Mouse (Mus musculus) CH12.LX (cell line): ENCODE results near the gene Zfp61. TPM values are rescaled to one million over a fixed set of nuclear protein-coding genes. Genes with fewer than 3 reads are reported as not detected.
A peak's percentile ranks its signal among the peaks of the same experiment; 100 is the strongest.

Source experiments
- DNase-seq: peaks from one replicate; pipeline ENCODE4 v3.0.0-alpha.2; 2013; ENCODE audit errors: extremely low read depth
- H3K27ac ChIP-seq: 2 replicates; pipeline ENCODE4 v1.5.1; 2012; ENCODE audit warnings: low read depth, mild to moderate bottlenecking, control low read depth, moderate library complexity; ENCODE audit not compliant: insufficient read depth
- H3K27me3 ChIP-seq: replicated peaks from 2 replicates; pipeline ENCODE3; 2012; ENCODE audit warnings: inconsistent platforms
- H3K36me3 ChIP-seq, 2 experiments: replicated peaks in 1 of 2; 2 replicates each; pipeline versions ENCODE3 to v1.6.1; 2012; ENCODE audit warnings: inconsistent platforms in 1 of 2, low read length in 1 of 2, mild to moderate bottlenecking in 1 of 2, mixed read lengths in 1 of 2, moderate library complexity in 1 of 2; ENCODE audit not compliant: control insufficient read depth in 1 of 2, insufficient read depth in 1 of 2
- H3K4me1 ChIP-seq, 2 experiments: 2 replicates each; pipeline ENCODE4 v1.6.1; 2012; ENCODE audit warnings: inconsistent platforms in 1 of 2, moderate library complexity in 1 of 2; ENCODE audit not compliant: insufficient read depth in 2 of 2, control insufficient read depth in 1 of 2
- H3K4me2 ChIP-seq: 2 replicates; pipeline ENCODE4 v1.6.1; 2012; ENCODE audit warnings: low read depth, mild to moderate bottlenecking, control low read depth; ENCODE audit not compliant: poor library complexity, insufficient read depth, severe bottlenecking
- H3K4me3 ChIP-seq, 3 experiments: fragments of 150-350 bp in 1 of 3; sonication (generic) in 1 of 3; replicated peaks in 1 of 3; 2 replicates each; pipeline versions ENCODE3 to v1.5.1; 2011 to 2012; ENCODE audit warnings: low read depth in 2 of 3, low read length in 2 of 3, mild to moderate bottlenecking in 2 of 3, moderate library complexity in 2 of 3, control low read depth in 1 of 3, improper control_type of control experiment in 1 of 3, inconsistent platforms in 1 of 3, mixed read lengths in 1 of 3; ENCODE audit not compliant: poor library complexity in 1 of 3
- H3K79me2 ChIP-seq: replicated peaks from 2 replicates; pipeline ENCODE4 v1.6.1; 2012; ENCODE audit warnings: mild to moderate bottlenecking, moderate library complexity; ENCODE audit not compliant: control insufficient read depth, poor library complexity, insufficient read depth, severe bottlenecking; ENCODE audit errors: extremely low read depth
- H3K9ac ChIP-seq: 2 replicates; pipeline ENCODE4 v1.6.1; 2012; ENCODE audit warnings: low read depth, mild to moderate bottlenecking, control low read depth, moderate library complexity; ENCODE audit not compliant: insufficient read depth
- H3K9me3 ChIP-seq: replicated peaks from 2 replicates; pipeline ENCODE3; 2012; ENCODE audit warnings: low read length, inconsistent platforms, mixed read lengths
- CHD2 ChIP-seq: IDR thresholded peaks from 2 replicates; pipeline ENCODE4 v1.6.1; 2011; ENCODE audit warnings: low read length, improper control_type of control experiment
- CTCF ChIP-seq, 2 experiments: IDR thresholded peaks in 1 of 2; conservative IDR thresholded peaks in 1 of 2; 2 replicates each; pipeline ENCODE4 v1.5.1; 2011 to 2012; ENCODE audit warnings: low read depth in 2 of 2, low read length in 2 of 2, improper control_type of control experiment in 1 of 2, inconsistent platforms in 1 of 2, mild to moderate bottlenecking in 1 of 2, moderate library complexity in 1 of 2
- E2F4 ChIP-seq: IDR thresholded peaks from 2 replicates; pipeline ENCODE4 v1.6.1; 2011; ENCODE audit warnings: low read depth, low read length, improper control_type of control experiment; ENCODE audit not compliant: insufficient replicate concordance
- ETS1 ChIP-seq: conservative IDR thresholded peaks from 2 replicates; pipeline ENCODE4 v1.6.1; 2012; ENCODE audit warnings: low read depth, mild to moderate bottlenecking, inconsistent platforms, low read length, improper control_type of control experiment, moderate library complexity
- HCFC1 ChIP-seq: IDR thresholded peaks from 2 replicates; pipeline ENCODE4 v1.6.1; 2012; ENCODE audit warnings: low read depth, mild to moderate bottlenecking, inconsistent platforms, low read length, improper control_type of control experiment
- IRF4 ChIP-seq: IDR thresholded peaks from 2 replicates; pipeline ENCODE4 v1.6.1; 2014; ENCODE audit warnings: low read depth, mild to moderate bottlenecking, inconsistent platforms, low read length, improper control_type of control experiment
- KAT2A ChIP-seq: IDR thresholded peaks from 2 replicates; pipeline ENCODE4 v1.6.1; 2012; ENCODE audit warnings: low read length, improper control_type of control experiment, inconsistent platforms; ENCODE audit not compliant: insufficient replicate concordance
- MEF2A ChIP-seq: IDR thresholded peaks from 2 replicates; pipeline ENCODE4 v1.6.1; 2014; ENCODE audit warnings: low read depth, mild to moderate bottlenecking, inconsistent platforms, low read length, improper control_type of control experiment, borderline replicate concordance
- POLR2AphosphoS2 ChIP-seq: IDR thresholded peaks from 2 replicates; pipeline ENCODE4 v1.6.1; 2011; ENCODE audit warnings: low read depth, low read length, improper control_type of control experiment
- RAD21 ChIP-seq: IDR thresholded peaks from 2 replicates; pipeline ENCODE4 v1.6.1; 2011; ENCODE audit warnings: low read depth, mild to moderate bottlenecking, low read length, improper control_type of control experiment, moderate library complexity
- RCOR1 ChIP-seq: conservative IDR thresholded peaks from 2 replicates; pipeline ENCODE4 v1.6.1; 2012; ENCODE audit warnings: low read depth, mild to moderate bottlenecking, inconsistent platforms, low read length, improper control_type of control experiment
- TBP ChIP-seq: conservative IDR thresholded peaks from 2 replicates; pipeline ENCODE4 v1.6.1; 2011; ENCODE audit warnings: low read depth, low read length, improper control_type of control experiment
- TCF12 ChIP-seq: IDR thresholded peaks from 2 replicates; pipeline ENCODE4 v1.6.1; 2014; ENCODE audit warnings: low read depth, mild to moderate bottlenecking, inconsistent platforms, low read length, improper control_type of control experiment
- USF1 ChIP-seq: IDR thresholded peaks from 2 replicates; pipeline ENCODE4 v1.6.1; 2014; ENCODE audit warnings: low read depth, mild to moderate bottlenecking, inconsistent platforms, low read length, improper control_type of control experiment
- ZKSCAN1 ChIP-seq: IDR thresholded peaks from 2 replicates; pipeline ENCODE4 v1.6.1; 2012; ENCODE audit warnings: low read depth, inconsistent platforms, low read length, improper control_type of control experiment, borderline replicate concordance
- ZNF384 ChIP-seq: IDR thresholded peaks from 2 replicates; pipeline ENCODE4 v1.6.1; 2012; ENCODE audit warnings: low read depth, low read length, improper control_type of control experiment, inconsistent platforms
- dilution Hi-C: fragments of 300-500 bp; cut with MboI; formaldehyde crosslinking; loops from 2 replicates; pipeline ENCODE4 v1.14.3; 2020; ENCODE audit warnings: low sequenced_read_pairs; ENCODE audit not compliant: extremely low pct_unique_long_range_greater_than_20kb, extremely low pct_ligation_motif_present
- in situ Hi-C: fragments of 300-500 bp; cut with MboI; formaldehyde crosslinking; loops from 3 replicates; pipeline ENCODE4 v1.14.3; 2019; ENCODE audit warnings: low sequenced_read_pairs, low pct_ligation_motif_present, low pct_unique_long_range_greater_than_20kb, mixed read lengths
- polyA plus RNA-seq: library from polyadenylated mRNA; unstranded; fragments of >175 nt; gene quantifications from 2 replicates; pipeline ENCODE4 v1.2.1, GENCODE M21; 2012; ENCODE audit warnings: low read depth; ENCODE audit not compliant: insufficient read length
- total RNA-seq, 2 experiments: library from RNA; depleted of rRNA; stranded (reverse); fragments of 300-350 nt in 1 of 2; fragments of >200 nt in 1 of 2; gene quantifications; 2 replicates each; pipeline ENCODE4 v1.2.3; 2012 to 2014

Zfp61 gene
- total and polyA plus RNA-seq, 3 experiments: 2.3 to 3.3 (median 3.2) TPM

DNA sequence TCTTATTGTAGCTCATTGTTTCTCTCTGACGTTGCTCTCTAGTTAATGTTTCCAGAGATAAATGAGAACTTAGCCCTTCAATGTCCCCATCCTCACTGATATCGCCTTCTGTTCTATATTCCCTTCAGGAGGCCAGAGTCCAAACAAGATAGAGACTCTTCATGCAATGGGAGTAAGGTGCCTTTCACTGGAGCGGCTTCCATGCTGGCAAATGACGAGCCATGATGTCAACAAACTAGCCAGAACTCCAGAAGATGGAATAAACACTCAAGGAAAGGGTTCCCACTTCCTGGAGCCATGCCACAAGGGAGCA, 41.1 kb downstream of the Zfp61 start:
- no peaks in the 10 kb centered on the region for H3K79me2 ChIP-seq
- DNase-seq: no peak
- H3K9ac ChIP-seq: no peak overlapping the region
- no peak overlapping the region for H3K4me2 ChIP-seq
- no peaks in the 10 kb centered on the region for H3K36me3 ChIP-seq
- TF ChIP-seq RCOR1 (no peak), CTCF (conservative IDR thresholded peaks at IDR 0.05 in 1 of 2, IDR thresholded peaks at IDR 0.05 in 1 of 2; ENCODE audit: low read depth in 2 of 2, low read length in 2 of 2) (no peak), ETS1 (no peak), MEF2A (no peak)
- H3K4me1 ChIP-seq: no peaks in the 10 kb centered on the region; a peak in 1 of 4 replicates
- no peaks in the 10 kb centered on the region for H3K9me3 ChIP-seq
- no peak overlapping the region for H3K4me3 ChIP-seq
- H3K27me3 ChIP-seq: peaks cover 12% of the 10 kb centered on the region
- in situ Hi-C loops: no loop called here
- no peak overlapping the region for H3K27ac ChIP-seq
- dilution Hi-C loops: no loop called here

- Histone ChIP-seq H3K27ac (no peak overlapping the region), H3K79me2 (no peaks in the 10 kb centered on the region), H3K36me3 (no peaks in the 10 kb centered on the region), H3K4me3 (no peak overlapping the region), H3K27me3 (peaks cover 12% of the 10 kb centered on the region), H3K9ac (no peak overlapping the region), H3K9me3 (no peaks in the 10 kb centered on the region), H3K4me1 (no peaks in the 10 kb centered on the region; a peak in 1 of 4 replicates), H3K4me2 (no peak overlapping the region)
- TF ChIP-seq TCF12: no peak
- no peak for TF ChIP-seq TBP
- TF ChIP-seq USF1: no peak
- no peak for TF ChIP-seq E2F4
- no peak for TF ChIP-seq ZKSCAN1
- TF ChIP-seq IRF4: no peak
- dilution Hi-C loops (no loop called here), in situ Hi-C loops (no loop called here)
- DNase-seq: no peak
These were observed 41.6 kb downstream of the Zfp61 start for GRCm38 (mm10) chr7:24259306-24259999.

- H3K9ac ChIP-seq: no peak within 1 kb of the TSS
- TF ChIP-seq ZNF384: no peak
- TF ChIP-seq HCFC1: peak; percentile 78
- no peak for TF ChIP-seq RAD21
- no peak for TF ChIP-seq KAT2A
- no peak for TF ChIP-seq CHD2
- no peak for TF ChIP-seq IRF4
- no peak for TF ChIP-seq POLR2AphosphoS2
- in situ Hi-C loops: no loop called here
These were observed 46.2 kb downstream of the Zfp61 start, which contains the start of gene Zfp108 for GRCm38 (mm10) chr7:24254633-24255474. TSS of gene Zfp108 (plus strand) at chr7:24254794.

More at GRCm38 (mm10) chr7:24254633-24255474, 46.2 kb downstream of the Zfp61 start, which contains the start of gene Zfp108:
- H3K4me2 ChIP-seq: no peak within 1 kb of the TSS
- H3K27ac ChIP-seq: no peak within 1 kb of the TSS
- no peak for DNase-seq
- no peaks in the 10 kb centered on the region for H3K9me3 ChIP-seq
- no peaks in the 10 kb centered on the region for H3K36me3 ChIP-seq
- peaks cover 11% of the 10 kb centered on the region for H3K27me3 ChIP-seq
- H3K4me3 ChIP-seq: no peak within 1 kb of the TSS
- no peaks in the 10 kb centered on the region; a peak in 1 of 4 replicates for H3K4me1 ChIP-seq
- dilution Hi-C loops: no loop called here
- no peaks in the 10 kb centered on the region for H3K79me2 ChIP-seq
